Mouse (Mus musculus): ENCODE measurements around the gene Nob1. TPM values are rescaled to one million over a fixed set of nuclear protein-coding genes. Genes with fewer than 3 reads are reported as not detected.

Gene Nob1
- polyA plus RNA-seq, 1 experiment from 2014 or later, result 68.5 TPM

DNA sequence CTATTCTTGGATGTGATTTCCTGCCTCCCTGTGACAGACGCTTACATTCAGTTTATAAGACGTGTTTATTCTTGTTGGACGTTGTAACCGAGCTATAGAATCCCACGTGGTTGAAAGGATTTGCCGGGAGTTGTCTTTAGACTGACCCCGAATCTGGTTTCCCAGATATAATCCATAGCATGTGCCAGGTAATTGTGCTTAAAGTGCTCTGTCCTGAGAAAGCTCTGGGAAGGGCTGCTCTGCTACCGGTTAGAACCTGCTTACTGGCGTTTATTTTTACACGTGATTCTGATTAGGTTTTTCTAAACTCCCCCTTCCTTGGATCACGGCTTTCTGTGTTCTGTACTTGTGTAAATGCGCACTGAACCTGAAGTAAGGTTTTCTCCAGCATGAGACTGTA lies 27.2 kb downstream of the Nob1 start:
- Histone ChIP-seq H3K27ac (replicated peaks) (no peak overlapping the region), H3K9ac (no peak overlapping the region), H3K4me1 (replicated peaks) (peaks cover 4% of the 10 kb centered on the region; the same call in 1 of the 2 replicates), H3K4me2 (no peak overlapping the region), H3K4me3 (no peak overlapping the region), H3K9me3 (no peaks in the 10 kb centered on the region), H3K27me3 (no peaks in the 10 kb centered on the region), H3K36me3 (no peaks in the 10 kb centered on the region)
- WGBS, result 68% methylated on average over 12 of the region's 12 CpGs
- no peak for ATAC-seq (ENCODE audit: low read depth)

DNA sequence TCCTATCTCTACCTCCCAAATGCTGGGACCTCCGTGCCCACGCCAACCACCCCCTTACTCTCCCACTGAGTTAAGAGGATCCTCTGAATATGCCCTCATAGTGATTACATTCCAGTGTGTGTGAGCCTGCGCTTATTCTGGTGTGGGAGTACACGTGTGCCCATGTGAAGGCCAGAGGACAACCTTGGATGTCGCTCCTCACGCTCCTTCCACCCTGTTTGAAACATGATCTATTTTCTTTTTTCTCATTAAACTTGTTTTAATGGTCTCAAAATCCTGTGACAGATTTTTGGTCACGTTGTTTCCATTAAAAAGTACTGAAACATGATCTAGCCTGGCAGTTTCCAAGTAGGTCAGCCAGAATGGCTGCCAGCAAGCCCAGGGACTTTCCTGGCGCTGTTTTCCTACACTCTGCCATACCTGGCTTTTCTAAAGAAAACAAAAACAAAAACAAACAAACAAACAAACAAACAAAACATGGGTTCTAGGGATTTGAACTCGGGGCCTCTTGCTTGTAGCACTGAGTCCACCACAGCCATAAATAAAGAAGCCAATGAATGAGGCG lies 28.7 kb downstream of the Nob1 start:
- no peak overlapping the region for H3K4me2 ChIP-seq
- H3K4me1 ChIP-seq (replicated peaks), result no peaks in the 10 kb centered on the region
- H3K36me3 ChIP-seq, result no peaks in the 10 kb centered on the region
- H3K27ac ChIP-seq (replicated peaks), result no peak overlapping the region
- no peak overlapping the region for H3K9ac ChIP-seq
- 92% methylated on average over 10 of the region's 10 CpGs for WGBS
- H3K9me3 ChIP-seq, result no peaks in the 10 kb centered on the region
- no peaks in the 10 kb centered on the region for H3K27me3 ChIP-seq
- H3K4me3 ChIP-seq, result no peak overlapping the region
- ATAC-seq (ENCODE audit: low read depth), result no peak

DNA sequence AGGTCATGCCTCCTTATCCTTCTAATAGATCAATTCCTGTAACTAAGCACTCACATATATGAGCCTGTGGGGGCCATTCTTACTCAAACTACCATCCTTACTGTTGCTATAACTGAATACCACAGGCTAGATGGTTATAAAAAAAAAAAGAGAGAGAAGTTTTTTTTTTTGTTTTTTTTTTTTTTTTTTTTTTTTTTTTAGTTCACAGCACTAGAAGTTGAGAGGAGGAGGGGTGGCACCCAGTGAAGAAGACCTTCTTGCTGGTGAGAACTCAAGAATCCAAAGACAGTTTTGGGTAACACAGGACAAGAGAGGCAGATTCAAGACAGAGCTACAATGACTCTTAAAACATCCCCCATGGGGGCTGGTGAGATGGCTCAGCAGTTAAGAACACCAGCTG lies 29.5 kb downstream of the Nob1 start:
- H3K36me3 ChIP-seq, result no peaks in the 10 kb centered on the region
- H3K4me1 ChIP-seq (replicated peaks), result no peaks in the 10 kb centered on the region
- no peak overlapping the region for H3K4me3 ChIP-seq
- H3K27ac ChIP-seq (replicated peaks), result no peak overlapping the region
- H3K4me2 ChIP-seq, result no peak overlapping the region
- no peak overlapping the region for H3K9ac ChIP-seq
- no peaks in the 10 kb centered on the region for H3K9me3 ChIP-seq
- ATAC-seq (ENCODE audit: low read depth), result no peak
- no peaks in the 10 kb centered on the region for H3K27me3 ChIP-seq

DNA sequence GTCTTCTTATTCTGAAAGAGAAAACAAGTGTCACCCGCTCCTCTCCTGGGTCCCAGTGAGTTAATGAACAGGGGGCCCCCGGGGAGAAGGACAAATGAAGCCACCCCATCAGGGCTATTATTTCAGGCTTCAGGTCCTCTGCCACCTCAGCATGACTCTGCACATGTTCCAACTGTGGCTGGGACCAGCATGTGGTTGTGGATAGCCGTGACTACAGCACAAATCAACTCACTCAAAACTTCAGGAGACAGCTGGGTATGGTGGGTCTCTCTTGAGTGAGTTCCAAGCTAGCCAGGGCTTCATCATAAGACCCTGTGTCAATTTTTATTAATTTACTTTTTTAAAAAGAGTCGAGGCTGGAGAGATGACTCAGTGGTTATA lies 33.7 kb downstream of the Nob1 start:
- Histone ChIP-seq H3K27me3 (no peaks in the 10 kb centered on the region), H3K4me2 (no peak overlapping the region), H3K36me3 (no peaks in the 10 kb centered on the region), H3K27ac (replicated peaks) (no peak overlapping the region), H3K9ac (no peak overlapping the region), H3K4me3 (no peak overlapping the region), H3K9me3 (no peaks in the 10 kb centered on the region), H3K4me1 (replicated peaks) (0 out of 2 replicates have a peak, but pooled peaks cover 14% of the 10 kb centered on the region)
- no peak for ATAC-seq (ENCODE audit: low read depth)
- WGBS, result 60% methylated on average over 4 of the region's 4 CpGs

DNA sequence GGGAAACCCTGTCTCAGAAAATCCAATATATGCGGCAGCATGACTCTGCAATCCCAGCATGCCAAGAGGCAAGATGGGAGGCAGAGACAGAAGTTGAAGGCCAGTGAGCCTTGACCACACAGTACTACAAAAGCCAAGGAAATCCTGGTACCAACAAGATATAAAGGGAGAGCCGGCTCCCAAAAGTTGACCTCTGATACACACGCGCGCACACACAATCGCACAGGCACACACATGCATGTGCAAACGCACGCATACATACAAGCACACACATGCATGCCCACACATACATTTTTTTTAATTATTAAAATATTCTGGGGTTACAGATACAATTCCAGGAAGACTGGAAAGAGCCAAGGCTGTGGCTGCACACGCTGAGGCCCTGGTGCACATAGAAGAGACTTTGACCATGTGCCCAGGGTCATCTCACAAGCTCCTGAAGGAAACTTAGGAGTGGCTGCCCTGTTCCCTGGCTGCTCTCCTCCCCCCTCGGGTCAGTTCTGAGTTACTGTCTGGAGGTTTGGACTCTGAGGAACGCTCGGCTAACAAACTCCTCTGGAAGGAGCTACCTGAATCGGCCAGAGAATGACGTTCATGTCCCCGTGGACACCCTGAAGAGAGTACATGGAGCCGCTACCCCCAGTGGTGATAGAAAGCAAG lies 34.2 kb downstream of the Nob1 start:
- Histone ChIP-seq H3K9ac (no peak overlapping the region), H3K4me2 (no peak overlapping the region), H3K4me1 (replicated peaks) (0 out of 2 replicates have a peak, but pooled peaks cover 14% of the 10 kb centered on the region), H3K27me3 (no peaks in the 10 kb centered on the region), H3K36me3 (no peaks in the 10 kb centered on the region), H3K27ac (replicated peaks) (no peak overlapping the region), H3K9me3 (no peaks in the 10 kb centered on the region), H3K4me3 (no peak overlapping the region)
- WGBS, result 93% methylated on average over 16 of the region's 16 CpGs
- no peak for ATAC-seq (ENCODE audit: low read depth)

DNA sequence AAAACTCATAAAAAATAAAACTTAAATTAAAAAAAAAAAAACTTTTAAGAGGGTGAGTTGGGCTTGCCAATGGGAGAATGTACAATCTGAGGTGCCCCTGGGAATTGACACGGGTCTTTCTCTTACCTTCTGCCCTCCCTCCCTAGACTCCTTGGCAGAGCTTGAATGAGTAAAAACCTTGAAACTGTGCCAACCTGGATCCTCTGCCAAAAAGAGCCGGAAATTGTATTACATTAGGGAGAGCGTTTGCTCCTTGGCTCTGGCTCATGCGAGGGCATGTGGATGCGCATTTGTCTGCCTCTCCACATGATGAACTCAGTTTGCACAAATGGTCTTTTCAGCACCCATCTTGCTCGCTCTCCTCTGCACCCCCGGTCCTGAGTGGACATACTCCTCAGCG lies 35.3 kb downstream of the Nob1 start:
- Histone ChIP-seq H3K9me3 (no peaks in the 10 kb centered on the region), H3K4me2 (no peak overlapping the region), H3K27ac (replicated peaks) (no peak overlapping the region), H3K27me3 (no peaks in the 10 kb centered on the region), H3K4me3 (no peak overlapping the region), H3K36me3 (no peaks in the 10 kb centered on the region), H3K9ac (no peak overlapping the region), H3K4me1 (replicated peaks) (0 out of 2 replicates have a peak, but pooled peaks cover 14% of the 10 kb centered on the region)
- 62% methylated on average over 8 of the region's 8 CpGs for WGBS
- peak; percentile 40; the same call in 1 of the 2 replicates for ATAC-seq (ENCODE audit: low read depth)

DNA sequence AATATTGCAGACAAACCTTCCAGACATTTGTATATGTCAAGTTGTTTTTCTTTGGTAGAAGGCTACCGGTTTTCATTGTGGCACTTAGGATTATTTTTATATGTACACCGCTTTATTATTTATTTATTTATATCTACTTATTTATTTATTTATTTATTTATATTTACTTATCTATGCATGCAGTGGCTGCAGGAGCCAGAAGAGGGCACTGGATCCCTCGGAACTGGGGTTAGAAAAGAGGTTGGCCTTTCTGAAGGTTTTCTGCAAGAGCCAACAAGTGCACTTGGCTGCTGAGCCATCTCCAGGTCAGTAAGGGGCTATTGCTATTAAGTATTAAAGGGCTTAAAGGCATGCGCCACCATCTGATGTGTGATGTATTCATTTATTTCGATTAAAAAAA lies 37.0 kb downstream of the Nob1 start:
- no peak overlapping the region for H3K9ac ChIP-seq
- H3K4me3 ChIP-seq, result no peak overlapping the region
- H3K27me3 ChIP-seq, result no peaks in the 10 kb centered on the region
- H3K4me2 ChIP-seq, result no peak overlapping the region
- no peak overlapping the region for H3K27ac ChIP-seq (replicated peaks)
- H3K9me3 ChIP-seq, result no peaks in the 10 kb centered on the region
- ATAC-seq (ENCODE audit: low read depth), result no peak
- WGBS, result 71% methylated on average over 5 of the region's 5 CpGs
- H3K4me1 ChIP-seq (replicated peaks), result 0 out of 2 replicates have a peak, but pooled peaks cover 14% of the 10 kb centered on the region
- H3K36me3 ChIP-seq, result no peaks in the 10 kb centered on the region

DNA sequence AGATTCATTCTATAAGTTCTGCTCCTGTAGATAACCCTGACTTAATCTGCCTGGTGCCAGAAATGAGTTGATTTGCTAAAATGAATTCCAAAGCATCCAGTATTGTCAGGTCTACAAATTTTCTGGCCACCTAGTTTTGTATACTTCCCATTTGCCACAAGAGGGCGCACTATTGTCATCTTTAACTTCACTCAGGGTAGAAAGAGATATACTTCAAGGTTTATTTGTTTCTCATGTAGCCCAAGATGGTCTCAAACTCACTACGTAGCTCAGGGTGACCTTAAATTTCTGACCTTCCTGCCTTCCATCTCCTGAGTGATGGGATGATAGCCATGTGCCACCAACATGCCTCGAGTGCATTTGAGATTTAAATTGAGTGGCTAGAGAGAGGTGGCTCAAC lies 38.2 kb downstream of the Nob1 start:
- H3K4me3 ChIP-seq, result no peak overlapping the region
- no peaks in the 10 kb centered on the region for H3K36me3 ChIP-seq
- 0 out of 2 replicates have a peak, but pooled peaks cover 14% of the 10 kb centered on the region for H3K4me1 ChIP-seq (replicated peaks)
- H3K9me3 ChIP-seq, result no peaks in the 10 kb centered on the region
- no peaks in the 10 kb centered on the region for H3K27me3 ChIP-seq
- ATAC-seq (ENCODE audit: low read depth), result no peak
- H3K27ac ChIP-seq (replicated peaks), result no peak overlapping the region
- no peak overlapping the region for H3K4me2 ChIP-seq
- H3K9ac ChIP-seq, result no peak overlapping the region
- WGBS, result 32% methylated on average over 3 of the region's 3 CpGs

DNA sequence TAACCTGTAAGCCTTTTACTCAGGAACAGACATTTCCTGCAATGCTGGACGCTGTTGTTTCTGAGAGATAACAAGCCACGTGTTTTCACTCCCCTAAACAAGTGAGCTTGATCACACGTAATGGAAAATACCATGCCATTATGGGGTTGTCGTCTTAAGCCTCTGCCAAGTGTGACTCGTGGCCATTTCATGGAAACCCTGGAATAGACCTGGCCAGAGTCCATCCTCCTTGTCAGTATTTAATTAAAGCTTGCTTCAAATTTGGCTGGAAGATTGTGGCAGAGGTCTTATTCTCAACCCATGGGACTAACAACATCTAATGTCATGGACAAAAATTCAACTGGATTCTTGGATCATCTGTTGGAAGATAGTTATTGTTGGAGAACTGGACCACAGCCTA lies 38.7 kb downstream of the Nob1 start:
- Histone ChIP-seq H3K9ac (no peak overlapping the region), H3K27me3 (no peaks in the 10 kb centered on the region), H3K4me3 (no peak overlapping the region), H3K4me1 (replicated peaks) (0 out of 2 replicates have a peak, but pooled peaks cover 14% of the 10 kb centered on the region), H3K9me3 (no peaks in the 10 kb centered on the region), H3K27ac (replicated peaks) (no peak overlapping the region), H3K36me3 (no peaks in the 10 kb centered on the region), H3K4me2 (no peak overlapping the region)
- no peak for ATAC-seq (ENCODE audit: low read depth)
- 64% methylated on average over 5 of the region's 5 CpGs for WGBS

DNA sequence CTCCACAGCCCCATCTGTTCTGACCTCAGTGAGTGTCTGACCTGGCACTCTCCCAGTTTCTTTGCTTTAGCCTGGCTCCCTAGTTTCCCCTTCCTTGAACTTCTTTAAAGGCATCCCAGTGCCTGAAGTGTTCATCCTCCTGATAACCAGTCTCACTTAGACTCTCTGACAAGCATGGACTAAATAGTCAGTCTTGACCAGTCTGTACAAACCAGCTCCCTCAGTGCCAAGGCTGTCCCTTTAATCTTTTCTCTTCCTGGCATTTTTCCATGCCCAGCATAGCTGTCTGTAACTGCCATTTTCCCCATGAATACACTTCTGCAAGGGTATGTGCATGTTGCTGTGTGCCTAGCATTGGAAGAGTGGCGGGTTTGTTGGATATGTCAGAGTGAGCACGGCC lies 39.8 kb downstream of the Nob1 start:
- Histone ChIP-seq H3K36me3 (peaks cover 10% of the 10 kb centered on the region), H3K9me3 (no peaks in the 10 kb centered on the region), H3K27ac (replicated peaks) (no peak overlapping the region), H3K9ac (no peak overlapping the region), H3K4me1 (replicated peaks) (0 out of 2 replicates have a peak, but pooled peaks cover 12% of the 10 kb centered on the region), H3K4me3 (no peak overlapping the region), H3K4me2 (no peak overlapping the region), H3K27me3 (no peaks in the 10 kb centered on the region)
- ATAC-seq (ENCODE audit: low read depth), result no peak
- WGBS, result 86% methylated on average over 2 of the region's 2 CpGs

DNA sequence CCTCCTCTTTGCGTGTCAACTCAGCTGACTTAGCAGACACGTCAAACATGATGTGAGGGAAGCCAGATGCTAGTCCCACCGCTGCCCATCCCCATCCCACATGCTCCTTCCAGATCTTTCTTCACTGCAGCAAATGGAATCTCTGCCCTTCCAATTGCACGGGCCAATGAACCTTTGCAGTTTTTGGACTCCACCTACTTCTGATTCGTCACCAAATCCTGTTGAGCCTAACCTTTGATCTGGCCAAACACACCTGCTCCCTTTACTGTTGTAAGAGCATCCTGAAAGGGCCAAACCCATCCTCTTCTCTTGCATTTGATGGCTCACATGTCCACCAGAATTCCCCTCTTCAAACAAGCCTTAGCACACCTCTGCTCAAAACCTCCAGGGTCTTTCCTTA lies 40.2 kb downstream of the Nob1 start:
- no peak for ATAC-seq (ENCODE audit: low read depth)
- WGBS, result 72% methylated on average over 5 of the region's 5 CpGs
- H3K9me3 ChIP-seq, result no peaks in the 10 kb centered on the region

DNA sequence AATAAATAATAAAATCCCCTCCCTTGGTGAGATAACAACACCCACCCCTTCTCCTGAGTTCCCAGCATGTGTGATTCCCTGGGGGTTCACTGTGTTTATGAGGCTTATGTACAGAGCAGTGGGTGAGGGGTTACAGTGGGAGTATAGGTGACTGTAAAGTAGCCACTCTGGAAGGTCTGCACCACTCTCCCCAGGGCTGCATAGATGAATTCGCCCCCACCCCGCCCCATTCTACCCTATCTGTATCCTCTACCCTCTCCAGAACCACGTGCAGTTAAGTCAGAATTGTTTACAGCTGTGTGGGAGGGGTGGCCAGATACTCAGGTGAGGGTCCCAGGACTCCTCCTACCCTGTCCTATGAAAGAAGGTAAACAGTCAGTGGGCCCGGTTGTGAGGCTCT lies 42.0 kb downstream of the Nob1 start:
- no peak overlapping the region for H3K9ac ChIP-seq
- no peak overlapping the region for H3K4me3 ChIP-seq
- H3K27me3 ChIP-seq, result no peaks in the 10 kb centered on the region
- no peaks in the 10 kb centered on the region for H3K9me3 ChIP-seq
- ATAC-seq (ENCODE audit: low read depth), result no peak
- no peak overlapping the region for H3K27ac ChIP-seq (replicated peaks)
- H3K4me2 ChIP-seq, result no peak overlapping the region
- peaks cover 26% of the 10 kb centered on the region for H3K36me3 ChIP-seq
- H3K4me1 ChIP-seq (replicated peaks), result no peaks in the 10 kb centered on the region
- 67% methylated on average over 4 of the region's 4 CpGs for WGBS

More for the DNA sequence above, 40.2 kb downstream of the Nob1 start:
- Histone ChIP-seq H3K27me3 (no peaks in the 10 kb centered on the region), H3K4me2 (no peak overlapping the region), H3K4me3 (no peak overlapping the region), H3K4me1 (replicated peaks) (0 out of 2 replicates have a peak, but pooled peaks cover 9% of the 10 kb centered on the region), H3K36me3 (peaks cover 13% of the 10 kb centered on the region), H3K27ac (replicated peaks) (no peak overlapping the region), H3K9ac (no peak overlapping the region)

DNA sequence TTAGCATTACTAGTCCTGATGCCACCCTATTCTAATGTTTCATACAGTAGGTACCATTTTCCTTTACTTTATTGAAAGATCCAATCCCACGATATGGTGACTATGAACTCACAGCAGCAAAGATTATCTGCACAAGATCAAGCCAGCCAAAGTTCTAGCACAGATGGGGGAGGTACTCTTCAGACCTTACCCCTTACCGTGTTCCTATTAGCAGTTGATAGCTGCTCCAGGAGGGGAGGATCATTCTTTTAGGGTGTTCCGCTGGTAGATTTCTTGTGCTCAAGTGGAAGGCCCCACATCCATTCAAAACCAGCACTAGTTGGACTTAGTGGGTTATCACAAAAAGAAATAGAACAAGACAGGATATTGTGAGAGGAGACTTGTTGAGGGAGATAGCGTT lies 43.2 kb downstream of the Nob1 start:
- WGBS, result 94% methylated on average over 4 of the region's 4 CpGs
- H3K9me3 ChIP-seq, result no peaks in the 10 kb centered on the region
- H3K36me3 ChIP-seq, result peaks cover 28% of the 10 kb centered on the region
- no peak for ATAC-seq (ENCODE audit: low read depth)
- no peaks in the 10 kb centered on the region for H3K27me3 ChIP-seq
- H3K4me2 ChIP-seq, result no peak overlapping the region
- no peak overlapping the region for H3K27ac ChIP-seq (replicated peaks)
- H3K9ac ChIP-seq, result no peak overlapping the region
- H3K4me3 ChIP-seq, result no peak overlapping the region
- H3K4me1 ChIP-seq (replicated peaks), result no peaks in the 10 kb centered on the region
